Mouse (Mus musculus) liver, embryonic 16.5 days (tissue): ENCODE data around the gene Sat1. TPM values are rescaled to one million over a fixed set of nuclear protein-coding genes. Genes with fewer than 3 reads are reported as not detected.
"Not testable (repeated sequence)": the region's sequence is repeated elsewhere in the genome, so short reads cannot be mapped to it uniquely, and the experiment has no call there.

Source experiments
- ATAC-seq: fragments of 200-750 bp; cut with Nextera tagmentation; 2 replicates; pipeline ENCODE4 v1.8.0; 2017; ENCODE audit warnings: low read depth, mild to moderate bottlenecking, moderate number of reproducible peaks, moderate library complexity
- H3K27ac ChIP-seq: fragments of 300-500 bp; sonication (generic); 2 replicates; pipeline ENCODE4 v1.5.1; 2014; ENCODE audit warnings: mild to moderate bottlenecking, low read length
- H3K27me3 ChIP-seq: fragments of 300-500 bp; sonication (generic); 2 replicates; pipeline ENCODE4 v1.6.1; 2014; ENCODE audit warnings: low read depth, low read length, mixed read lengths; ENCODE audit not compliant: control insufficient read depth, insufficient read depth
- H3K36me3 ChIP-seq: fragments of 300-500 bp; sonication (generic); 2 replicates; pipeline ENCODE4 v1.6.1; 2014; ENCODE audit warnings: mild to moderate bottlenecking; ENCODE audit not compliant: control insufficient read depth, insufficient read depth
- H3K4me1 ChIP-seq: fragments of 300-500 bp; sonication (generic); 2 replicates; pipeline ENCODE4 v1.6.1; 2014; ENCODE audit warnings: low read depth, low read length, mixed read lengths; ENCODE audit not compliant: control insufficient read depth
- H3K4me2 ChIP-seq: fragments of 300-500 bp; sonication (generic); 2 replicates; pipeline ENCODE4 v1.6.1; 2014; ENCODE audit warnings: low read depth, low read length, mixed read lengths
- H3K4me3 ChIP-seq: fragments of 300-500 bp; sonication (generic); 2 replicates; pipeline ENCODE4 v1.5.1; 2014; ENCODE audit warnings: low read depth, mild to moderate bottlenecking, low read length
- H3K9ac ChIP-seq: fragments of 300-500 bp; sonication (generic); 2 replicates; pipeline ENCODE4 v1.6.1; 2014; ENCODE audit warnings: low read depth, low read length
- H3K9me3 ChIP-seq: fragments of 300-500 bp; sonication (generic); replicated peaks from 2 replicates; pipeline ENCODE4 v1.6.1; 2016; ENCODE audit warnings: low read length; ENCODE audit not compliant: control insufficient read depth
- WGBS: fragments of 180-500 bp; shearing (Covaris S2); extraction: QIAGEN DNeasy Blood & Tissue Kit; methylation state at CpG from one replicate; pipeline ENCODE4 v1.1.7; 2014; ENCODE audit not compliant: insufficient replicate concordance; 5-methylcytosine and 5-hydroxymethylcytosine counted together
- polyA plus RNA-seq: library from polyadenylated mRNA; unstranded; fragments of >200 nt; fragmentation: Nextera tagmentation; extraction: Ambion mirVana; gene quantifications from 2 replicates; pipeline ENCODE4 v1.2.1, GENCODE M21; 2015

Sat1 gene
- polyA plus RNA-seq, 1 experiment from 2014 or later: 104 TPM

- H3K27ac ChIP-seq, H3K27me3 ChIP-seq, H3K4me2 ChIP-seq, H3K4me1 ChIP-seq, H3K9ac ChIP-seq, H3K4me3 ChIP-seq, H3K36me3 ChIP-seq, ATAC-seq, H3K9me3 ChIP-seq: not testable (repeated sequence)
- WGBS: 59% methylated on average over 2 of the region's 2 CpGs
Observed at GRCm38 (mm10) chrX:155205436-155205835, 10.8 kb downstream of the Sat1 start.

GRCm38 (mm10) chrX:155202406-155203305 lies 13.6 kb downstream of the Sat1 start:
- 57% methylated on average over 2 of the region's 2 CpGs for WGBS
- no peak overlapping the region for H3K27ac ChIP-seq
- no peak for ATAC-seq
- H3K4me2 ChIP-seq: no peak overlapping the region
- no peak overlapping the region for H3K9ac ChIP-seq
- no peaks in the 10 kb centered on the region for H3K9me3 ChIP-seq
- H3K4me1 ChIP-seq: no peaks in the 10 kb centered on the region
- no peaks in the 10 kb centered on the region for H3K36me3 ChIP-seq
- H3K4me3 ChIP-seq: no peak overlapping the region
- H3K27me3 ChIP-seq: no peaks in the 10 kb centered on the region

GRCm38 (mm10) chrX:155201799-155202198 lies 14.4 kb downstream of the Sat1 start:
- H3K9ac ChIP-seq: no peak overlapping the region
- no peaks in the 10 kb centered on the region for H3K9me3 ChIP-seq
- no peaks in the 10 kb centered on the region for H3K4me1 ChIP-seq
- no peaks in the 10 kb centered on the region for H3K27me3 ChIP-seq
- H3K4me2 ChIP-seq: no peak overlapping the region
- 79% methylated on average over 1 of the region's 1 CpGs for WGBS
- no peak overlapping the region for H3K27ac ChIP-seq
- H3K36me3 ChIP-seq: no peaks in the 10 kb centered on the region
- no peak for ATAC-seq
- H3K4me3 ChIP-seq: no peak overlapping the region

- Histone ChIP-seq H3K4me1 (no peaks in the 10 kb centered on the region), H3K9ac (no peak overlapping the region), H3K9me3 (no peaks in the 10 kb centered on the region), H3K4me2 (no peak overlapping the region), H3K36me3 (no peaks in the 10 kb centered on the region), H3K27me3 (no peaks in the 10 kb centered on the region), H3K27ac (no peak overlapping the region), H3K4me3 (no peak overlapping the region)
- no peak for ATAC-seq
- WGBS: 60% methylated on average over 4 of the region's 4 CpGs
Observed at GRCm38 (mm10) chrX:155194979-155195378, 21.3 kb downstream of the Sat1 start.

GRCm38 (mm10) chrX:155193732-155194443 lies 22.4 kb downstream of the Sat1 start:
- Histone ChIP-seq H3K9ac (no peak overlapping the region), H3K9me3 (no peaks in the 10 kb centered on the region), H3K27me3 (no peaks in the 10 kb centered on the region), H3K4me3 (no peak overlapping the region), H3K27ac (no peak overlapping the region), H3K4me2 (no peak overlapping the region), H3K4me1 (no peaks in the 10 kb centered on the region), H3K36me3 (no peaks in the 10 kb centered on the region)
- WGBS: 46% methylated on average over 5 of the region's 5 CpGs
- no peak for ATAC-seq

GRCm38 (mm10) chrX:155191941-155192340 lies 24.3 kb downstream of the Sat1 start:
- WGBS: 55% methylated on average over 4 of the region's 4 CpGs
- Histone ChIP-seq H3K4me1 (no peaks in the 10 kb centered on the region), H3K36me3 (no peaks in the 10 kb centered on the region)

GRCm38 (mm10) chrX:155177640-155178039 lies 38.6 kb downstream of the Sat1 start:
- no peaks in the 10 kb centered on the region for H3K27me3 ChIP-seq

More at GRCm38 (mm10) chrX:155191941-155192340, 24.3 kb downstream of the Sat1 start:
- Histone ChIP-seq H3K9ac (no peak overlapping the region), H3K4me3 (no peak overlapping the region), H3K27ac (no peak overlapping the region), H3K9me3 (no peaks in the 10 kb centered on the region), H3K27me3 (no peaks in the 10 kb centered on the region), H3K4me2 (no peak overlapping the region)
- ATAC-seq: no peak

GRCm38 (mm10) chrX:155177230-155177629 lies 39.0 kb downstream of the Sat1 start:
- no peaks in the 10 kb centered on the region for H3K9me3 ChIP-seq
- H3K4me1 ChIP-seq: no peaks in the 10 kb centered on the region
- no peak overlapping the region for H3K4me3 ChIP-seq
- 49% methylated on average over 2 of the region's 2 CpGs for WGBS
- H3K9ac ChIP-seq: no peak overlapping the region
- no peak for ATAC-seq
- H3K4me2 ChIP-seq: no peak overlapping the region
- H3K27ac ChIP-seq: no peak overlapping the region
- H3K27me3 ChIP-seq: no peaks in the 10 kb centered on the region
- no peaks in the 10 kb centered on the region for H3K36me3 ChIP-seq

More at GRCm38 (mm10) chrX:155177640-155178039, 38.6 kb downstream of the Sat1 start:
- H3K9me3 ChIP-seq: no peaks in the 10 kb centered on the region
- no peak overlapping the region for H3K4me3 ChIP-seq
- no peak for ATAC-seq
- no peak overlapping the region for H3K9ac ChIP-seq
- H3K4me1 ChIP-seq: no peaks in the 10 kb centered on the region
- no peak overlapping the region for H3K27ac ChIP-seq
- 40% methylated on average over 2 of the region's 2 CpGs for WGBS
- no peak overlapping the region for H3K4me2 ChIP-seq
- H3K36me3 ChIP-seq: no peaks in the 10 kb centered on the region

- Histone ChIP-seq H3K9me3 (no peaks in the 10 kb centered on the region), H3K4me3 (no peak overlapping the region), H3K36me3 (no peaks in the 10 kb centered on the region), H3K27me3 (no peaks in the 10 kb centered on the region), H3K9ac (no peak overlapping the region), H3K4me1 (no peaks in the 10 kb centered on the region), H3K4me2 (no peak overlapping the region), H3K27ac (no peak overlapping the region)
- no peak for ATAC-seq
- WGBS: 56% methylated on average over 4 of the region's 4 CpGs
Observed at GRCm38 (mm10) chrX:155175568-155175967, 40.7 kb downstream of the Sat1 start.
